Mouse (Mus musculus) megakaryocyte, adult 5-6 weeks (primary cell): ENCODE data around the gene Lad1. TPM values are rescaled to one million over a fixed set of nuclear protein-coding genes. Genes with fewer than 3 reads are reported as not detected.

Source experiments
- ATAC-seq: 2 replicates; pipeline ENCODE4 v1.8.0; 2016; ENCODE audit warnings: mild to moderate bottlenecking, inconsistent platforms; ENCODE audit not compliant: poor library complexity, severe bottlenecking
- total RNA-seq, 2 experiments: library from RNA; stranded (forward) in 1 of 2; stranded (reverse) in 1 of 2; fragments of 153-499, 151-499 nt in 1 of 2; fragments of 221-1000, 200-1000 nt in 1 of 2; gene quantifications; 2 replicates each; pipeline versions ENCODE4 v1.2.3 to v1.2.4; 2015 to 2017

Lad1 gene
- total RNA-seq, 2 experiments from 2014 or later: not detected

GRCm38 (mm10) chr1:135865518-135866194 lies 47.3 kb downstream of the Lad1 start:
- peak; percentile 79 for ATAC-seq

DNA sequence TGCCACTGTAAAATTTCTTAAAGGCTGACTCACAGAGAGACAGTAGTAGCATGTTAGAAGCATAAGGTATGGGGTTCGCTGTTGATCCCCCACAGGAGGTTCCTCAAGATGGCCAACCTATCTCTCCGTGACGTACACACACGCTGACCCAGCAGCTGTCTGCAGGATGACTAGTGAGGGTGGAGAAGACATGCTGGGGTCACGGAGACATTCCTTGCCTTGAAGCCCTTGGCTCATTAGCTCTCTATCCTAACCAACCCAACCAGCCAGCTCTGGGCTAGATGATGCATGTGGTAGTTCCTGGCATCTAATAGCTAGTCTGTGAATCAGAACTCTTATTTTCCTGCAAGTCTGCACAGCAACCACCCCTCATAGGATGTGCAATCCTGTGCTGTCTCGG lies 50.2 kb downstream of the Lad1 start:
- ATAC-seq: no peak

DNA sequence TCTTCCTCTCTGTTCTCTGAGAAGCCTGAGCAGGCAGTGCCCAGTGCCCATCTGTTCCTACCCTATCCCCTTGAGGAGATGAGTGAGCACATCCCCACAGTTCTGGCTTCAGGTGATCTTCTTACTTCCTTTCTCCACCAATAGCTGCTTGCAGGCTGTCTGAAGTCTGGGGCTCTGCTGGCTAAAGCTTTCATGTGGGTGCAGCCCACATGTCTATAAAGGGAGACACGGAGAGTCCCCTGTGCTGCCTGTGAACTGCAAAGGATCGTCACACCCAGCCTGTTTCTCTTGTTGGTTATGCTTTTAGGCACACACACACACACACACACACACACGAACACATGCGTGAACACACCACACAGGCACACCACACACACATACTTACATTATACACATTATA lies 54.6 kb downstream of the Lad1 start:
- no peak for ATAC-seq

GRCm38 (mm10) chr1:135877248-135877647 lies 58.9 kb downstream of the Lad1 start:
- ATAC-seq: no peak

- ATAC-seq: peak; percentile 63
Observed at GRCm38 (mm10) chr1:135882385-135883109, 64.1 kb downstream of the Lad1 start.

Other genes starting within 250 kb of the Lad1 start
- gene Nav1, start 211.3 kb upstream of the Lad1 start, total RNA-seq (2015): 36.2 and 44.1 TPM in 2 replicates
- 6.2 and 10.8 TPM in 2 replicates for gene Nav1, start 211.3 kb upstream of the Lad1 start, total RNA-seq (2017)
- 86.2 and 87.6 TPM in 2 replicates for gene Csrp1, start 98.5 kb upstream of the Lad1 start, total RNA-seq (2015)
- 99.9 and 100 TPM in 2 replicates for gene Csrp1, start 98.5 kb upstream of the Lad1 start, total RNA-seq (2017)
- 0.75 TPM in 1 of 2 replicates, not detected in the other for gene Phlda3, start 52.5 kb upstream of the Lad1 start, total RNA-seq (2015)
- 0.22 and 1.2 TPM in 2 replicates for gene Phlda3, start 52.5 kb upstream of the Lad1 start, total RNA-seq (2017)
- gene Tnni1, start 39.2 kb upstream of the Lad1 start, total RNA-seq (2015): 0.36 and 0.45 TPM in 2 replicates
- gene Tnni1, start 39.2 kb upstream of the Lad1 start, total RNA-seq (2017): not detected in 2 replicates
- gene Tnnt2, start 17.8 kb downstream of the Lad1 start, total RNA-seq (2015): not detected in 2 replicates
- not detected in 2 replicates for gene Tnnt2, start 17.8 kb downstream of the Lad1 start, total RNA-seq (2017)
- not detected in 2 replicates for gene Pkp1, start 100.6 kb downstream of the Lad1 start, total RNA-seq (2015)
- not detected in 2 replicates for gene Pkp1, start 100.6 kb downstream of the Lad1 start, total RNA-seq (2017)
- gene Igfn1, start 187.7 kb downstream of the Lad1 start, total RNA-seq (2015): not detected in 2 replicates
- not detected in 2 replicates for gene Igfn1, start 187.7 kb downstream of the Lad1 start, total RNA-seq (2017)
- 2.5 and 3.9 TPM in 2 replicates for gene Tmem9, start 189.6 kb downstream of the Lad1 start, total RNA-seq (2015)
- 2.8 and 3.7 TPM in 2 replicates for gene Tmem9, start 189.6 kb downstream of the Lad1 start, total RNA-seq (2017)
- gene Ascl5, start 232.2 kb downstream of the Lad1 start, total RNA-seq (2015): not detected in 2 replicates
- not detected in 2 replicates for gene Ascl5, start 232.2 kb downstream of the Lad1 start, total RNA-seq (2017)
- 0.05 TPM in 1 of 2 replicates, not detected in the other for gene Cacna1s, start 234.2 kb downstream of the Lad1 start, total RNA-seq (2015)
- gene Cacna1s, start 234.2 kb downstream of the Lad1 start, total RNA-seq (2017): not detected in 2 replicates